Mouse (Mus musculus) c-Kit-positive CD71-positive TER-119-positive erythroid progenitor cells, embryonic 14.5 days (primary cell): ENCODE data around the gene Ube4b.

ENCODE experiments used
- DNase-seq: peaks from one replicate; pipeline ENCODE4 v3.0.0-alpha.2; 2013; ENCODE audit warnings: low spot score

Ube4b gene

GRCm38 (mm10) chr4:149395581-149395980 lies 31.0 kb downstream of the Ube4b start:
- DNase-seq: no peak

GRCm38 (mm10) chr4:149394292-149394691 lies 32.3 kb downstream of the Ube4b start:
- DNase-seq: no peak

GRCm38 (mm10) chr4:149393311-149393995 lies 33.1 kb downstream of the Ube4b start:
- DNase-seq: no peak

GRCm38 (mm10) chr4:149392359-149392758 lies 34.2 kb downstream of the Ube4b start:
- DNase-seq: no peak

GRCm38 (mm10) chr4:149381001-149381400 lies 45.5 kb downstream of the Ube4b start:
- DNase-seq: no peak

- DNase-seq: no peak
Measured at GRCm38 (mm10) chr4:149379881-149380280, 46.7 kb downstream of the Ube4b start.

GRCm38 (mm10) chr4:149378819-149379218 lies 47.7 kb downstream of the Ube4b start:
- DNase-seq: no peak

GRCm38 (mm10) chr4:149376034-149376433 lies 50.5 kb downstream of the Ube4b start:
- DNase-seq: no peak

GRCm38 (mm10) chr4:149374662-149375061 lies 51.9 kb downstream of the Ube4b start:
- no peak for DNase-seq

GRCm38 (mm10) chr4:149373927-149374326 lies 52.6 kb downstream of the Ube4b start:
- DNase-seq: no peak

GRCm38 (mm10) chr4:149373431-149373830 lies 53.1 kb downstream of the Ube4b start:
- DNase-seq: peak; percentile 22

GRCm38 (mm10) chr4:149365702-149366370 lies 60.7 kb downstream of the Ube4b start:
- no peak for DNase-seq

- no peak for DNase-seq
Measured at GRCm38 (mm10) chr4:149364896-149365295, 61.7 kb downstream of the Ube4b start.

GRCm38 (mm10) chr4:149361051-149361450 lies 65.5 kb downstream of the Ube4b start:
- no peak for DNase-seq

- DNase-seq: no peak
Measured at GRCm38 (mm10) chr4:149360647-149361046, 65.9 kb downstream of the Ube4b start.

- no peak for DNase-seq
Measured at GRCm38 (mm10) chr4:149357982-149358381, 68.6 kb downstream of the Ube4b start.

GRCm38 (mm10) chr4:149354671-149355070 lies 71.9 kb downstream of the Ube4b start:
- DNase-seq: no peak

GRCm38 (mm10) chr4:149351596-149352150 lies 74.9 kb downstream of the Ube4b start:
- no peak for DNase-seq

GRCm38 (mm10) chr4:149348963-149349362 lies 77.6 kb downstream of the Ube4b start:
- no peak for DNase-seq

GRCm38 (mm10) chr4:149345873-149346272 lies 80.7 kb downstream of the Ube4b start:
- no peak for DNase-seq

GRCm38 (mm10) chr4:149344311-149344710 lies 82.2 kb downstream of the Ube4b start:
- no peak for DNase-seq

GRCm38 (mm10) chr4:149340680-149341079 lies 85.9 kb downstream of the Ube4b start:
- DNase-seq: no peak

GRCm38 (mm10) chr4:149339426-149340214 lies 86.9 kb downstream of the Ube4b start:
- no peak for DNase-seq
